Mouse (Mus musculus): ENCODE measurements around the gene Slc38a7.
"Not testable (repeated sequence)": the region's sequence is repeated elsewhere in the genome, so short reads cannot be mapped to it uniquely, and the experiment has no call there.

DNA sequence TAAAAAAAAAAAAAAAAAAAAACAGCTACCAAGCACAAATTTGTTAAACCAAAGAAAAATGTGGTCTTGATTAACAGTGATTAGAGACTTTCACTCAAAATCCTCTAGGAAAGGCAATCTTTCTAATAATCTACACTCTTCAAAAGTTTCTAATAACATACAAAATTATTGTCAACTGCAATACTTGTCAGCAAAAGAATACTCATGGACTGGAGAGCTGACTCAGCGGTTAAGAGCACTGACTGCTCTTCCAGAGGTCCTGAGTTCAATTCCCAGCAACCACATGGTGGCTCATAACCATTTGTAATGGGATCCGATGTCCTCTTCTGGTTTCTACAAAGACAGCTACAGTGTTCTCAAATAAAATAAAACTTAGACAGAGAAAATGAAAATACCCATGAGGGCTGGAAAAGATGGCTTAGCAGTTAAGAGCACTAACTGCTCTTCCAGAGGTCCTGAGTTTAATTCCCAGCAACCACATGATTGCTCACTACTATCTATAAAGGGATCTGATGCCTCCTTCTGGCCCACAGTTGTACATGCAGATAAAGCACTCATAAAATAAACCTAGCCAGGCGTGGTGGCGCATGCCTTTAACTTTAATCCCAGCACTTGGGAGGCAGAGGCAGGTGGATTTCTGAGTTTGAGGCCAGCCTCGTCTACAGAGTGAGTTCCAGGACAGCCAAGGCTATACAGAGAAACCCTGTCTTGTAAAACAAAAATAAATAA is 57.8 kb downstream of the Slc38a7 start:
- TF ChIP-seq TCF12 (IDR thresholded peaks at IDR 0.05; ENCODE audit: insufficient read depth, poor library complexity, severe bottlenecking); POLR2A (IDR thresholded peaks at IDR 0.05; ENCODE audit: insufficient read length, low read depth); USF1 (IDR thresholded peaks at IDR 0.05; ENCODE audit: low read depth); SRF (IDR thresholded peaks at IDR 0.05; ENCODE audit: control insufficient read depth, insufficient read length, low read depth); POLR2AphosphoS2 (IDR thresholded peaks at IDR 0.05; ENCODE audit: insufficient read length, low read depth); TCF3 (IDR thresholded peaks at IDR 0.05; ENCODE audit: insufficient read length, low read depth); MAX (IDR thresholded peaks at IDR 0.05; ENCODE audit: low read depth); REST (IDR thresholded peaks at IDR 0.05; ENCODE audit: insufficient read depth, insufficient read length); MYOD1 (IDR thresholded peaks at IDR 0.05; ENCODE audit: control insufficient read depth in 1 of 3, insufficient read length in 2 of 3, low read depth in 2 of 3); MYOG (IDR thresholded peaks at IDR 0.05; ENCODE audit: control insufficient read depth in 1 of 3, insufficient read depth in 1 of 3, insufficient read length in 2 of 3, low read depth in 2 of 3); E2F4 (IDR thresholded peaks at IDR 0.05; ENCODE audit: insufficient read depth); CEBPB (IDR thresholded peaks at IDR 0.05; ENCODE audit: insufficient read depth, poor library complexity, severe bottlenecking): not testable (repeated sequence)

Data from myocyte (in vitro differentiated cells).